Mouse (Mus musculus): Measurements from ENCODE around the gene Gna14. TPM values are rescaled to one million over a fixed set of nuclear protein-coding genes. Genes with fewer than 3 reads are reported as not detected.

Gna14 gene
- polyA plus RNA-seq, 1 experiment = 0.64 TPM

GRCm38 (mm10) chr19:16526302-16526880 lies 90.8 kb downstream of the Gna14 start:
- 69% methylated on average over 9 of the region's 9 CpGs for WGBS
- TF ChIP-seq POLR2A (IDR thresholded peaks at IDR 0.05; ENCODE audit: borderline replicate concordance, insufficient read depth, low read length) (no peak), CTCF (IDR thresholded peaks at IDR 0.05; ENCODE audit: borderline replicate concordance, insufficient read depth, low read depth, low read length) (no peak)
- DNase-seq = no peak
- Histone ChIP-seq H3K4me3 (replicated peaks; ENCODE audit: insufficient read depth, low read depth, low read length) (no peak overlapping the region), H3K27me3 (ENCODE audit: control insufficient read depth, insufficient read depth, low read length) (no peaks in the 10 kb centered on the region), H3K4me1 (ENCODE audit: control insufficient read depth, insufficient read depth, low read length) (no peaks in the 10 kb centered on the region), H3K27ac (ENCODE audit: insufficient read depth, low read length) (no peak overlapping the region)

- Histone ChIP-seq H3K4me1 (ENCODE audit: control insufficient read depth, insufficient read depth, low read length) (no peaks in the 10 kb centered on the region), H3K4me3 (replicated peaks; ENCODE audit: insufficient read depth, low read depth, low read length) (no peak overlapping the region), H3K27me3 (ENCODE audit: control insufficient read depth, insufficient read depth, low read length) (no peaks in the 10 kb centered on the region), H3K27ac (ENCODE audit: insufficient read depth, low read length) (no peak overlapping the region)
- 49% methylated on average over 5 of the region's 5 CpGs for WGBS
- no peak for DNase-seq
- no peak for TF ChIP-seq CTCF (IDR thresholded peaks at IDR 0.05; ENCODE audit: borderline replicate concordance, insufficient read depth, low read depth, low read length)
- no peak for TF ChIP-seq POLR2A (IDR thresholded peaks at IDR 0.05; ENCODE audit: borderline replicate concordance, insufficient read depth, low read length)
Observed at GRCm38 (mm10) chr19:16527031-16527430, 91.5 kb downstream of the Gna14 start.

- no peak overlapping the region for H3K4me3 ChIP-seq (replicated peaks; ENCODE audit: insufficient read depth, low read depth, low read length)
- no peaks in the 10 kb centered on the region for H3K27me3 ChIP-seq (ENCODE audit: control insufficient read depth, insufficient read depth, low read length)
- H3K27ac ChIP-seq (ENCODE audit: insufficient read depth, low read length) = no peak overlapping the region
- no peaks in the 10 kb centered on the region for H3K4me1 ChIP-seq (ENCODE audit: control insufficient read depth, insufficient read depth, low read length)
- no peak for TF ChIP-seq CTCF (IDR thresholded peaks at IDR 0.05; ENCODE audit: borderline replicate concordance, insufficient read depth, low read depth, low read length)
- no peak for TF ChIP-seq POLR2A (IDR thresholded peaks at IDR 0.05; ENCODE audit: borderline replicate concordance, insufficient read depth, low read length)
- 87% methylated on average over 3 of the region's 3 CpGs for WGBS
- no peak for DNase-seq
Observed at GRCm38 (mm10) chr19:16528225-16528828, 92.8 kb downstream of the Gna14 start.

GRCm38 (mm10) chr19:16529293-16529920 lies 93.8 kb downstream of the Gna14 start:
- Histone ChIP-seq H3K4me3 (replicated peaks; ENCODE audit: insufficient read depth, low read depth, low read length) (no peak overlapping the region), H3K27ac (ENCODE audit: insufficient read depth, low read length) (no peak overlapping the region), H3K4me1 (ENCODE audit: control insufficient read depth, insufficient read depth, low read length) (no peaks in the 10 kb centered on the region), H3K27me3 (ENCODE audit: control insufficient read depth, insufficient read depth, low read length) (no peaks in the 10 kb centered on the region)
- TF ChIP-seq CTCF (IDR thresholded peaks at IDR 0.05; ENCODE audit: borderline replicate concordance, insufficient read depth, low read depth, low read length) (peak; percentile 18; the same call in 1 of the 2 replicates), POLR2A (IDR thresholded peaks at IDR 0.05; ENCODE audit: borderline replicate concordance, insufficient read depth, low read length) (no peak)
- no peak for DNase-seq

- no peak for DNase-seq
- no peaks in the 10 kb centered on the region for H3K27me3 ChIP-seq (ENCODE audit: control insufficient read depth, insufficient read depth, low read length)
- no peak overlapping the region for H3K27ac ChIP-seq (ENCODE audit: insufficient read depth, low read length)
- no peaks in the 10 kb centered on the region for H3K4me1 ChIP-seq (ENCODE audit: control insufficient read depth, insufficient read depth, low read length)
- WGBS = 84% methylated on average over 4 of the region's 4 CpGs
- H3K4me3 ChIP-seq (replicated peaks; ENCODE audit: insufficient read depth, low read depth, low read length) = no peak overlapping the region
- TF ChIP-seq POLR2A (IDR thresholded peaks at IDR 0.05; ENCODE audit: borderline replicate concordance, insufficient read depth, low read length) (no peak), CTCF (IDR thresholded peaks at IDR 0.05; ENCODE audit: borderline replicate concordance, insufficient read depth, low read depth, low read length) (no peak)
Observed at GRCm38 (mm10) chr19:16529999-16530398, 94.4 kb downstream of the Gna14 start.

GRCm38 (mm10) chr19:16534311-16534710 lies 98.7 kb downstream of the Gna14 start:
- 85% methylated on average over 2 of the region's 2 CpGs for WGBS
- no peaks in the 10 kb centered on the region for H3K27me3 ChIP-seq (ENCODE audit: control insufficient read depth, insufficient read depth, low read length)
- H3K4me3 ChIP-seq (replicated peaks; ENCODE audit: insufficient read depth, low read depth, low read length) = no peak overlapping the region
- H3K4me1 ChIP-seq (ENCODE audit: control insufficient read depth, insufficient read depth, low read length) = no peaks in the 10 kb centered on the region
- TF ChIP-seq CTCF (IDR thresholded peaks at IDR 0.05; ENCODE audit: borderline replicate concordance, insufficient read depth, low read depth, low read length) (no peak), POLR2A (IDR thresholded peaks at IDR 0.05; ENCODE audit: borderline replicate concordance, insufficient read depth, low read length) (no peak)
- no peak overlapping the region for H3K27ac ChIP-seq (ENCODE audit: insufficient read depth, low read length)
- no peak for DNase-seq

GRCm38 (mm10) chr19:16538416-16538815 lies 102.9 kb downstream of the Gna14 start:
- H3K27me3 ChIP-seq (ENCODE audit: control insufficient read depth, insufficient read depth, low read length) = no peaks in the 10 kb centered on the region
- no peaks in the 10 kb centered on the region for H3K4me1 ChIP-seq (ENCODE audit: control insufficient read depth, insufficient read depth, low read length)
- WGBS = 96% methylated on average over 2 of the region's 2 CpGs
- no peak overlapping the region for H3K27ac ChIP-seq (ENCODE audit: insufficient read depth, low read length)
- no peak for DNase-seq
- no peak overlapping the region for H3K4me3 ChIP-seq (replicated peaks; ENCODE audit: insufficient read depth, low read depth, low read length)
- TF ChIP-seq POLR2A (IDR thresholded peaks at IDR 0.05; ENCODE audit: borderline replicate concordance, insufficient read depth, low read length) (no peak), CTCF (IDR thresholded peaks at IDR 0.05; ENCODE audit: borderline replicate concordance, insufficient read depth, low read depth, low read length) (no peak)

GRCm38 (mm10) chr19:16543688-16544087 lies 108.1 kb downstream of the Gna14 start:
- H3K4me3 ChIP-seq (replicated peaks; ENCODE audit: insufficient read depth, low read depth, low read length) = no peak overlapping the region
- WGBS = 77% methylated on average over 4 of the region's 4 CpGs
- TF ChIP-seq POLR2A (IDR thresholded peaks at IDR 0.05; ENCODE audit: borderline replicate concordance, insufficient read depth, low read length) (no peak), CTCF (IDR thresholded peaks at IDR 0.05; ENCODE audit: borderline replicate concordance, insufficient read depth, low read depth, low read length) (no peak)

More at GRCm38 (mm10) chr19:16543688-16544087, 108.1 kb downstream of the Gna14 start:
- Histone ChIP-seq H3K4me1 (ENCODE audit: control insufficient read depth, insufficient read depth, low read length) (no peaks in the 10 kb centered on the region), H3K27me3 (ENCODE audit: control insufficient read depth, insufficient read depth, low read length) (no peaks in the 10 kb centered on the region), H3K27ac (ENCODE audit: insufficient read depth, low read length) (no peak overlapping the region)
- DNase-seq = no peak

Measured in cerebellum, adult 2 months (tissue).